Mouse (Mus musculus) hindbrain, embryonic 14.5 days (tissue): ENCODE results near the gene Rnase1. TPM values are rescaled to one million over a fixed set of nuclear protein-coding genes. Genes with fewer than 3 reads are reported as not detected.
"Not testable (repeated sequence)": the region's sequence is repeated elsewhere in the genome, so short reads cannot be mapped to it uniquely, and the experiment has no call there.

Experiments used
- ATAC-seq: fragments of 200-750 bp; cut with Nextera tagmentation; 2 replicates; pipeline ENCODE4 v1.8.0; 2017; ENCODE audit warnings: moderate number of reproducible peaks, mild to moderate bottlenecking, moderate TSS enrichment, moderate library complexity; ENCODE audit not compliant: low FRiP score
- DNase-seq: peaks from one replicate; pipeline ENCODE4 v3.0.0-alpha.2; 2015; ENCODE audit warnings: low spot score
- H3K27ac ChIP-seq: fragments of 300-500 bp; sonication (generic); 2 replicates; pipeline ENCODE4 v1.5.1; 2014; ENCODE audit warnings: mild to moderate bottlenecking, moderate library complexity
- H3K27me3 ChIP-seq: fragments of 300-500 bp; sonication (generic); 2 replicates; pipeline ENCODE4 v1.6.1; 2014; ENCODE audit warnings: mild to moderate bottlenecking, low read length, mixed read lengths; ENCODE audit not compliant: control insufficient read depth, insufficient read depth
- H3K36me3 ChIP-seq: fragments of 300-500 bp; sonication (generic); replicated peaks from 2 replicates; pipeline ENCODE4 v1.6.1; 2014; ENCODE audit not compliant: control insufficient read depth, insufficient read depth
- H3K4me1 ChIP-seq: fragments of 300-500 bp; sonication (generic); replicated peaks from 2 replicates; pipeline ENCODE4 v1.6.1; 2014; ENCODE audit warnings: antibody characterized with exemption, low read length, mixed read lengths; ENCODE audit not compliant: control insufficient read depth, insufficient read depth
- H3K4me2 ChIP-seq: fragments of 300-500 bp; sonication (generic); replicated peaks from 2 replicates; pipeline ENCODE4 v1.6.1; 2014; ENCODE audit warnings: mild to moderate bottlenecking, moderate library complexity
- H3K4me3 ChIP-seq: fragments of 300-500 bp; sonication (generic); replicated peaks from 2 replicates; pipeline ENCODE4 v1.5.1; 2014; ENCODE audit warnings: mild to moderate bottlenecking, low read length
- H3K9ac ChIP-seq: fragments of 300-500 bp; sonication (generic); 2 replicates; pipeline ENCODE4 v1.6.1; 2014
- H3K9me3 ChIP-seq: fragments of 300-500 bp; sonication (generic); 2 replicates; pipeline ENCODE4 v1.6.1; 2016; ENCODE audit warnings: low read length; ENCODE audit not compliant: control insufficient read depth
- WGBS: fragments of 180-500 bp; shearing (Covaris S2); extraction: QIAGEN DNeasy Blood & Tissue Kit; methylation state at CpG from one replicate; pipeline ENCODE4 v1.1.7; 2014; 5-methylcytosine and 5-hydroxymethylcytosine counted together
- polyA plus RNA-seq: library from polyadenylated mRNA; unstranded; fragments of >200 nt; fragmentation: Nextera tagmentation; extraction: Ambion mirVana; gene quantifications from 2 replicates; pipeline ENCODE4 v1.2.1, GENCODE M21; 2014

Rnase1 gene
- polyA plus RNA-seq, 1 experiment from 2014 or later, result 0.54 TPM

- WGBS, result 75% methylated on average over 9 of the region's 9 CpGs
- H3K27ac ChIP-seq, result no peak overlapping the region
- DNase-seq, result no peak
- no peak overlapping the region for H3K4me2 ChIP-seq
- no peaks in the 10 kb centered on the region for H3K4me1 ChIP-seq
- no peak overlapping the region for H3K9ac ChIP-seq
- no peaks in the 10 kb centered on the region for H3K9me3 ChIP-seq
- H3K27me3 ChIP-seq, result no peaks in the 10 kb centered on the region
- no peak overlapping the region for H3K4me3 ChIP-seq
- H3K36me3 ChIP-seq, result no peaks in the 10 kb centered on the region
- no peak for ATAC-seq
Measured at GRCm38 (mm10) chr14:51101284-51101683, 45.3 kb downstream of the Rnase1 start.

- no peak overlapping the region for H3K4me3 ChIP-seq
- 95% methylated on average over 11 of the region's 11 CpGs for WGBS
- H3K27ac ChIP-seq, result no peak overlapping the region
- no peaks in the 10 kb centered on the region for H3K4me1 ChIP-seq
- no peak overlapping the region for H3K9ac ChIP-seq
- H3K9me3 ChIP-seq, result no peaks in the 10 kb centered on the region
- H3K27me3 ChIP-seq, result no peaks in the 10 kb centered on the region
- no peak for DNase-seq
- no peaks in the 10 kb centered on the region for H3K36me3 ChIP-seq
- no peak overlapping the region for H3K4me2 ChIP-seq
- ATAC-seq, result no peak
Measured at GRCm38 (mm10) chr14:51098921-51099320, 47.7 kb downstream of the Rnase1 start.

DNA sequence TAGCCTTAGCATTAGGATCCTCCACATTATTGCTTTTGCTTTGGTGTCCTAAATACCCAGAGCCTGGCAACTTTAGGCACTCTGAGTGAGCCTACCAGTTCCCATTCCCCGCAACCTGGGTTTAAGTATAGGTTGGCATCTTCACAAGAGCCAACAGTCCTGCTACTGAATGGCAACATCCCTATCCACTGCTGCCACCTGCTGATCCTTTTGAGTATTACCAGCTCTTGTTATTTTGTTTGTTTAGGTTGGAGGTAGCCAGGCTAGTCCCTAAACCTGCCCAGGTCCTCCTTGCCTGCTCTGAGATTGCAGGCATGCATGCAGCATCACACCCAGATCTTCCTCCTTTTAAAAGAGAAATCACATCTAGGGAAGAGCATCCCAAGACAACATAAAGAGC is 48.3 kb downstream of the Rnase1 start:
- WGBS, result 44% methylated on average over 1 of the region's 1 CpGs
- H3K9ac ChIP-seq, H3K9me3 ChIP-seq, H3K27me3 ChIP-seq, H3K4me1 ChIP-seq, H3K36me3 ChIP-seq, H3K4me3 ChIP-seq, H3K27ac ChIP-seq, H3K4me2 ChIP-seq: not testable (repeated sequence)
- ATAC-seq, result peak; percentile 68; the same call in 1 of the 2 replicates
- peak; percentile 75 for DNase-seq

DNA sequence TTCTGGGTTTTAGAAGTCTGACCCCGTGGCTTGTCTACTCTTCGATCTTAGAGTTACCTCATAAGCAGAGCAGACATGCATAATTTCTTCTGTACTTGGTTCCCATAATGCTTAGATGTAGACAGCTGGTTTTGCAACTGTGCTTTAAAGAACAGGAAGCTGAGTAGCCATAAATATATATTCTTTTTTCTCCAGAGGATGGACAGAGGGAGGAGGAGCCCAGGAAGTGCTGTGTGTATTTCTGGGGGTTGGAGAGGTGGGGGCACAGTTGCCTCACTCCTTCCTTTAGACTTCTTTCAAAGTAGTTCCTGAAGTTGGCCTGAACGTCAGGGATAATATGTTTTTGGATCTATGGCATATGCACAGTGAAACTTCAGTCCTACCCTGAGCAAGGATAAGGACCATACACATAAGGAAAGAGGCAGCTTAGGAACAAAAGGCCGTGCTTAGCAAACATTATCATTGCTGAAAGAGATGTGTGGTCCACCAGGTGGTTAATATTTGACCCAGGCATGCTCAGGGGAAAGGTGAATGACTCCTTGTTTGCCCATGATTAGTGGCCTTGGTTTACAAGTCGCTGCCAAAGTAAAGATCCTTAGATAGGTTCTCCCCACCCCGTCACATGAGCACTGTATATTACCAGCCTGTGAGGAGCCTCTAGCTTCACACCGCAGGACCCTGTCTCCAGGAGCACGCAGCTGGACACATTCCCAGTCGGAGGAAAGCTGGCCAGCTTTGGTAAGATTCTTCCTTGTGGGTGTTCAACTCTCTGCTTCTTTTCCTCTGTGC is 50.7 kb downstream of the Rnase1 start:
- Histone ChIP-seq H3K4me1 (no peaks in the 10 kb centered on the region; the same call in 1 of the 2 replicates), H3K27ac (no peak overlapping the region), H3K27me3 (no peaks in the 10 kb centered on the region), H3K9ac (no peak overlapping the region), H3K4me2 (no peak overlapping the region), H3K36me3 (no peaks in the 10 kb centered on the region), H3K4me3 (no peak overlapping the region), H3K9me3 (no peaks in the 10 kb centered on the region)
- DNase-seq (no peak), ATAC-seq (no peak)
- WGBS, result 72% methylated on average over 9 of the region's 9 CpGs

Other genes starting within 250 kb of the Rnase1 start
- gene Klhl33, start 249.3 kb downstream of the Rnase1 start, polyA plus RNA-seq, result 1.2 and 1.3 TPM in 2 replicates
- gene Osgep, start 221.9 kb downstream of the Rnase1 start, polyA plus RNA-seq, result 107 and 118 TPM in 2 replicates
- 165 and 171 TPM in 2 replicates for gene Apex1, start 221.8 kb downstream of the Rnase1 start, polyA plus RNA-seq
- gene Pip4p1, start 215.9 kb downstream of the Rnase1 start, polyA plus RNA-seq, result 93.1 and 100.0 TPM in 2 replicates
- gene Pnp, start 215.7 kb downstream of the Rnase1 start, polyA plus RNA-seq, result 23.2 and 23.9 TPM in 2 replicates
- gene Gm49342, start 202.3 kb downstream of the Rnase1 start, polyA plus RNA-seq, result 2.1 TPM in 1 of 2 replicates, not detected in the other
- 0.67 and 1.1 TPM in 2 replicates for gene Pnp2, start 190.8 kb downstream of the Rnase1 start, polyA plus RNA-seq
- 0.13 TPM in 1 of 2 replicates, not detected in the other for gene Rnase10, start 139.0 kb downstream of the Rnase1 start, polyA plus RNA-seq
- not detected in 2 replicates for gene Rnase9, start 104.9 kb downstream of the Rnase1 start, polyA plus RNA-seq
- gene Rnase11, start 96.6 kb downstream of the Rnase1 start, polyA plus RNA-seq, result not detected in 2 replicates
- gene Rnase12, start 89.1 kb downstream of the Rnase1 start, polyA plus RNA-seq, result not detected in 2 replicates
- gene Olfr750, start 72.3 kb downstream of the Rnase1 start, polyA plus RNA-seq, result not detected in 2 replicates
- gene Rnase4, start 55.7 kb downstream of the Rnase1 start, polyA plus RNA-seq, result 17.0 and 18.2 TPM in 2 replicates
- gene Ang, start 55.6 kb downstream of the Rnase1 start, polyA plus RNA-seq, result 4.8 and 5.2 TPM in 2 replicates
- gene Eddm3b, start 32.4 kb downstream of the Rnase1 start, polyA plus RNA-seq, result not detected in 2 replicates
- gene Rnase6, start 22.9 kb downstream of the Rnase1 start, polyA plus RNA-seq, result 0.39 and 0.41 TPM in 2 replicates
- not detected in 2 replicates for gene Rnase2b, start 15.5 kb upstream of the Rnase1 start, polyA plus RNA-seq
- gene Ang2, start 52.4 kb upstream of the Rnase1 start, polyA plus RNA-seq, result not detected in 2 replicates
- gene Ear14, start 56.6 kb upstream of the Rnase1 start, polyA plus RNA-seq, result not detected in 2 replicates
- gene Rnase2a, start 109.3 kb upstream of the Rnase1 start, polyA plus RNA-seq, result not detected in 2 replicates
- not detected in 2 replicates for gene Gm7247, start 215.0 kb upstream of the Rnase1 start, polyA plus RNA-seq